Mouse (Mus musculus) small intestine, adult 2 months (tissue): ENCODE data around the gene Cdk4. TPM values are rescaled to one million over a fixed set of nuclear protein-coding genes. Genes with fewer than 3 reads are reported as not detected.

ENCODE experiments used
- H3K27ac ChIP-seq: fragments of 200-500 bp; 2 replicates; pipeline ENCODE4 v1.5.1; 2012; ENCODE audit warnings: low read depth, low read length, control low read depth, inconsistent platforms; ENCODE audit not compliant: insufficient read depth
- H3K27me3 ChIP-seq: fragments of 200-500 bp; 2 replicates; pipeline ENCODE4 v1.6.1; 2012; ENCODE audit warnings: mild to moderate bottlenecking, moderate library complexity, low read length, inconsistent platforms; ENCODE audit not compliant: control insufficient read depth, insufficient read depth
- H3K36me3 ChIP-seq: fragments of 200-500 bp; 2 replicates; pipeline ENCODE4 v1.6.1; 2012; ENCODE audit warnings: mild to moderate bottlenecking, low read length, control low read depth, inconsistent platforms; ENCODE audit not compliant: control insufficient read depth, insufficient read depth
- H3K4me1 ChIP-seq: fragments of 200-500 bp; 2 replicates; pipeline ENCODE4 v1.6.1; 2012; ENCODE audit warnings: low read length, inconsistent platforms, mixed read lengths; ENCODE audit not compliant: control insufficient read depth, insufficient read depth, insufficient read length
- H3K4me3 ChIP-seq: fragments of 200-500 bp; 2 replicates; pipeline ENCODE4 v1.5.1; 2012; ENCODE audit warnings: low read depth, mild to moderate bottlenecking, control low read depth, inconsistent platforms, low read length, moderate library complexity
- CTCF ChIP-seq: fragments of 200-500 bp; IDR thresholded peaks from 2 replicates; pipeline ENCODE4 v1.5.1; 2012; ENCODE audit warnings: low read depth, mild to moderate bottlenecking, control low read depth, inconsistent platforms, low read length, moderate library complexity, mixed read lengths; ENCODE audit not compliant: insufficient replicate concordance, insufficient read length; ENCODE audit errors: extremely low read depth
- POLR2A ChIP-seq: fragments of 200-500 bp; IDR thresholded peaks from 2 replicates; pipeline ENCODE4 v1.6.1; 2012; ENCODE audit warnings: low read depth, mild to moderate bottlenecking, control low read depth, inconsistent platforms, low read length, moderate library complexity
- WGBS: fragments of 180-500 bp; shearing (Covaris S2); methylation state at CpG from one replicate; pipeline ENCODE4 v1.1.7; 2018; 5-methylcytosine and 5-hydroxymethylcytosine counted together
- polyA plus RNA-seq: library from polyadenylated mRNA; depleted of rRNA; stranded (reverse); fragments of >200 nt; gene quantifications from 2 replicates; pipeline ENCODE4 v1.2.3, GENCODE M21; 2012

Gene Cdk4
- polyA plus RNA-seq, 1 experiment, result 108 TPM

GRCm38 (mm10) chr10:127037641-127038040 is 25.7 kb upstream of the Cdk4 start:
- Histone ChIP-seq H3K4me1 (no peaks in the 10 kb centered on the region; the same call in 1 of the 2 replicates), H3K4me3 (no peak overlapping the region), H3K27ac (no peak overlapping the region), H3K36me3 (no peaks in the 10 kb centered on the region), H3K27me3 (no peaks in the 10 kb centered on the region)
- TF ChIP-seq POLR2A, result no peak
- TF ChIP-seq CTCF, result no peak
- WGBS, result 62% methylated on average over 12 of the region's 12 CpGs

GRCm38 (mm10) chr10:127040569-127041214 is 22.6 kb upstream of the Cdk4 start:
- no peaks in the 10 kb centered on the region for H3K36me3 ChIP-seq
- TF ChIP-seq CTCF (no peak), POLR2A (no peak)
- no peak overlapping the region for H3K27ac ChIP-seq
- 4% methylated on average over 20 of the region's 20 CpGs for WGBS
- H3K4me3 ChIP-seq, result peak overlapping the region; percentile 89
- no peaks in the 10 kb centered on the region for H3K27me3 ChIP-seq
- no peaks in the 10 kb centered on the region; the same call in 1 of the 2 replicates for H3K4me1 ChIP-seq

GRCm38 (mm10) chr10:127041274-127041766 is 22.0 kb upstream of the Cdk4 start, which contains the start of the genes Mettl1 and Eef1akmt3:
Gene Mettl1 (plus strand): TSS chr10:127041414.
Gene Eef1akmt3 (minus strand): TSS chr10:127041513.
- Histone ChIP-seq H3K4me3 (peak within 1 kb of the TSS; percentile 89), H3K36me3 (no peaks in the 10 kb centered on the region), H3K4me1 (no peaks in the 10 kb centered on the region; the same call in 1 of the 2 replicates), H3K27me3 (no peaks in the 10 kb centered on the region), H3K27ac (no peak within 1 kb of the TSS)
- TF ChIP-seq CTCF (no peak), POLR2A (no peak)
- WGBS, result 1% methylated on average over 28 of the region's 28 CpGs

GRCm38 (mm10) chr10:127041774-127042338 is 21.5 kb upstream of the Cdk4 start:
- H3K27ac ChIP-seq, result no peak overlapping the region
- WGBS, result under 1% methylated on average over 44 of the region's 44 CpGs
- no peaks in the 10 kb centered on the region; the same call in 1 of the 2 replicates for H3K4me1 ChIP-seq
- no peaks in the 10 kb centered on the region for H3K27me3 ChIP-seq
- no peak for TF ChIP-seq CTCF
- no peak for TF ChIP-seq POLR2A
- H3K36me3 ChIP-seq, result no peaks in the 10 kb centered on the region
- peak overlapping the region; percentile 89 for H3K4me3 ChIP-seq

- WGBS, result 5% methylated on average over 5 of the region's 5 CpGs
- TF ChIP-seq CTCF, result no peak
- TF ChIP-seq POLR2A, result no peak
- peak overlapping the region; percentile 89 for H3K4me3 ChIP-seq
- H3K27me3 ChIP-seq, result 0 out of 2 replicates have a peak, but pooled peaks cover under 1% of the 10 kb centered on the region
- no peaks in the 10 kb centered on the region for H3K36me3 ChIP-seq
- no peak overlapping the region for H3K27ac ChIP-seq
- H3K4me1 ChIP-seq, result no peaks in the 10 kb centered on the region; the same call in 1 of the 2 replicates
Observed at GRCm38 (mm10) chr10:127042468-127043115, 20.7 kb upstream of the Cdk4 start.

GRCm38 (mm10) chr10:127043187-127043586 is 20.1 kb upstream of the Cdk4 start:
- Histone ChIP-seq H3K36me3 (no peaks in the 10 kb centered on the region), H3K27ac (no peak overlapping the region), H3K4me3 (no peak overlapping the region), H3K27me3 (peaks cover 6% of the 10 kb centered on the region; the same call in 1 of the 2 replicates), H3K4me1 (no peaks in the 10 kb centered on the region; the same call in 1 of the 2 replicates)
- no peak for TF ChIP-seq POLR2A
- TF ChIP-seq CTCF, result no peak
- WGBS, result 95% methylated on average over 6 of the region's 6 CpGs

GRCm38 (mm10) chr10:127047954-127048353 is 15.4 kb upstream of the Cdk4 start, which contains the start of gene Cyp27b1:
Gene Cyp27b1 (plus strand): TSS chr10:127048250.
- Histone ChIP-seq H3K4me1 (peaks cover 10% of the 10 kb centered on the region), H3K27ac (no peak within 1 kb of the TSS), H3K27me3 (peaks cover 31% of the 10 kb centered on the region), H3K36me3 (no peaks in the 10 kb centered on the region), H3K4me3 (peak within 1 kb of the TSS; percentile 36)
- WGBS, result 48% methylated on average over 5 of the region's 5 CpGs
- no peak for TF ChIP-seq CTCF
- TF ChIP-seq POLR2A, result no peak
